ENCODE assay signal across 10 mouse cellular contexts in genomic region chr10:24959043-24959916, GRCm38 (mm10). TPM values are rescaled to one million over a fixed set of nuclear protein-coding genes. Genes with fewer than 3 reads are reported as not detected.
DNase-seq lines count a peak whose midpoint lies in the region; ATAC-seq and TF ChIP-seq lines count a peak whose summit lies in the region.
"Had no signal": no experiment of that assay in that cellular context is flagged by ENCODE, and none has a peak within 500 bp of the region (broad histone marks: within the 10 kb centered on the region; RNA-seq: fewer than 3 reads in every experiment).

No protein-coding gene starts in this region.

- no peaks in the 10 kb centered on the region for H3K9me3 ChIP-seq in lung, embryonic 14.5 days (ENCODE audit: low read depth, low read length)
- H3K9me3 ChIP-seq in heart, embryonic 14.5 days (ENCODE audit: control insufficient read depth, low read length), result no peaks in the 10 kb centered on the region

- no peak overlapping the region for H3K27ac ChIP-seq in lung, embryonic 14.5 days (ENCODE audit: low read depth)
- H3K27ac ChIP-seq in heart, embryonic 14.5 days (replicated peaks in 1 of 2; ENCODE audit: control insufficient read depth in 1 of 2, insufficient read depth in 1 of 2, low read depth in 2 of 2, low read length in 2 of 2), result no peak overlapping the region

- peaks cover 10% of the 10 kb centered on the region; the same call in 1 of the 2 replicates for H3K4me1 ChIP-seq in lung, embryonic 14.5 days (ENCODE audit: insufficient read depth)
- H3K4me1 ChIP-seq in heart, embryonic 14.5 days (ENCODE audit: control insufficient read depth in 2 of 2, insufficient read depth in 2 of 2, low read length in 2 of 2), result peaks cover 10 to 14% of the 10 kb centered on the region in 2 experiments

- H3K9ac ChIP-seq in lung, embryonic 14.5 days, result no peak overlapping the region
- no peak overlapping the region for H3K9ac ChIP-seq in heart, embryonic 14.5 days (ENCODE audit: low read length)

- no peak for TF ChIP-seq CTCF in lung, embryonic 14.5 days (IDR thresholded peaks at IDR 0.05; ENCODE audit: low read depth)

- 26% methylated on average over 15 of the region's 15 CpGs for WGBS in lung, embryonic 14.5 days
- 34% methylated on average over 15 of the region's 15 CpGs for WGBS in heart, embryonic 14.5 days

- H3K4me2 ChIP-seq in lung, embryonic 14.5 days, result peak overlapping the region; percentile 43
- peak overlapping the region; percentile 60 for H3K4me2 ChIP-seq in heart, embryonic 14.5 days (ENCODE audit: low read length)

- DNase-seq in lung, embryonic 14.5 days, result peak; percentile 69
- DNase-seq in lung, postnatal 25 days (ENCODE audit: low spot score), result no peak
- DNase-seq in kidney, postnatal 36 days, result peak; percentile 38 to 40
- DNase-seq in retina, postnatal 7 days (ENCODE audit: low read depth, low spot score), result peak; percentile 50
- DNase-seq in right cerebral cortex, adult 2 months (ENCODE audit: low spot score in 2 of 2), result no peak
- no peak for DNase-seq in gastrocnemius, adult 18-20 months (ENCODE audit: low spot score)
- DNase-seq in left cerebral cortex, postnatal 25 days (ENCODE audit: low spot score in 2 of 2), result no peak
- DNase-seq: layer of hippocampus, adult 9-11 months had no signal

- no peaks in the 10 kb centered on the region for H3K27me3 ChIP-seq in lung, embryonic 14.5 days (ENCODE audit: insufficient read depth, low read length)
- H3K27me3 ChIP-seq in heart, embryonic 14.5 days (ENCODE audit: control insufficient read depth, insufficient read depth, low read length), result peaks cover 6% of the 10 kb centered on the region; the same call in 1 of the 2 replicates

- intact Hi-C loops in left cerebral cortex, postnatal 25 days (cut with DNase I), result no loop called here

- no peak for ATAC-seq in lung, embryonic 14.5 days (ENCODE audit: insufficient read depth)
- no peak for ATAC-seq in heart, embryonic 14.5 days (ENCODE audit: insufficient number of reproducible peaks, insufficient read depth, low FRiP score, low read depth)

- no peak overlapping the region for H3K4me3 ChIP-seq in lung, embryonic 14.5 days (ENCODE audit: low read depth, low read length)
- H3K4me3 ChIP-seq in heart, embryonic 14.5 days (ENCODE audit: control insufficient read depth in 1 of 2, insufficient read depth in 1 of 2, low read depth in 1 of 2, low read length in 2 of 2), result no peak overlapping the region; a peak in 1 of 4 replicates

- H3K36me3 ChIP-seq in lung, embryonic 14.5 days (ENCODE audit: insufficient read depth), result no peaks in the 10 kb centered on the region
- H3K36me3 ChIP-seq in heart, embryonic 14.5 days (ENCODE audit: control insufficient read depth, insufficient read depth, low read length), result no peaks in the 10 kb centered on the region

RNA-seq across cellular contexts. Expression of gene Arg1, which starts 32.0 kb away (rescaled TPM):
- 1.4 and 2.3 TPM in 2 replicates for polyA plus RNA-seq in lung, embryonic 14.5 days (2014; fragmentation: Nextera tagmentation; extraction: Ambion mirVana)
- polyA plus RNA-seq in heart, embryonic 14.5 days (2014; fragmentation: Nextera tagmentation; extraction: Ambion mirVana), result 0.66 and 1.2 TPM in 2 replicates
- total RNA-seq in gastrocnemius, adult 18-20 months (2021), result not detected
- total RNA-seq in left cerebral cortex, postnatal 25 days (2021), result under 1 TPM in 1 of 2 experiments, not detected in 1; 0.37 TPM
- total RNA-seq: MEL had no signal

Comparison
In these comparisons a context has a peak if more than half of its experiments do, and no peak if none do; other contexts are left out.
1. DNase-seq: peak in lung, embryonic 14.5 days (single experiment), kidney, postnatal 36 days (2 of 2) and retina, postnatal 7 days (single experiment); none in lung, postnatal 25 days (single experiment), right cerebral cortex, adult 2 months (0 of 2), gastrocnemius, adult 18-20 months (single experiment) and left cerebral cortex, postnatal 25 days (0 of 2).